Mouse (Mus musculus) forebrain, embryonic 10.5 days (tissue): ENCODE measurements around the gene Hmcn1. TPM values are rescaled to one million over a fixed set of nuclear protein-coding genes. Genes with fewer than 3 reads are reported as not detected.

Source experiments
- DNase-seq: peaks from one replicate; pipeline ENCODE4 v3.0.0-alpha.2; 2017; ENCODE audit warnings: low spot score; ENCODE audit errors: extremely low spot score
- H3K27ac ChIP-seq: fragments of 300-500 bp; sonication (generic); 2 replicates; pipeline ENCODE4 v1.5.1; 2016; ENCODE audit warnings: mild to moderate bottlenecking
- H3K27me3 ChIP-seq: fragments of 300-500 bp; sonication (generic); 2 replicates; pipeline ENCODE4 v1.6.1; 2016; ENCODE audit warnings: mild to moderate bottlenecking; ENCODE audit not compliant: poor library complexity, severe bottlenecking
- H3K36me3 ChIP-seq: fragments of 300-500 bp; sonication (generic); replicated peaks from 2 replicates; pipeline ENCODE4 v1.6.1; 2016; ENCODE audit warnings: mild to moderate bottlenecking, moderate library complexity
- H3K4me1 ChIP-seq: fragments of 300-500 bp; sonication (generic); 2 replicates; pipeline ENCODE4 v1.6.1; 2016
- H3K4me3 ChIP-seq: fragments of 300-500 bp; sonication (generic); 2 replicates; pipeline ENCODE4 v1.5.1; 2016; ENCODE audit warnings: mild to moderate bottlenecking, moderate library complexity
- H3K9me3 ChIP-seq: fragments of 300-500 bp; sonication (generic); 2 replicates; pipeline ENCODE4 v1.6.1; 2016; ENCODE audit warnings: mild to moderate bottlenecking, moderate library complexity
- WGBS: fragments of 180-500 bp; shearing (Covaris S2); methylation state at CpG from one replicate; pipeline ENCODE4 v1.1.7; 2016; 5-methylcytosine and 5-hydroxymethylcytosine counted together
- polyA plus RNA-seq: library from polyadenylated mRNA; unstranded; fragments of >200 nt; fragmentation: Nextera tagmentation; extraction: Ambion mirVana; gene quantifications from 2 replicates; pipeline ENCODE4 v1.2.1, GENCODE M21; 2016

Gene Hmcn1
- polyA plus RNA-seq, 1 experiment from 2014 or later: 9.1 TPM

- H3K4me3 ChIP-seq: no peak overlapping the region
- 90% methylated on average over 5 of the region's 5 CpGs for WGBS
- no peak for DNase-seq
- no peaks in the 10 kb centered on the region for H3K36me3 ChIP-seq
- no peaks in the 10 kb centered on the region for H3K4me1 ChIP-seq
- H3K9me3 ChIP-seq: no peaks in the 10 kb centered on the region
- no peaks in the 10 kb centered on the region for H3K27me3 ChIP-seq
- no peak overlapping the region for H3K27ac ChIP-seq
These were observed 79.6 kb downstream of the Hmcn1 start for GRCm38 (mm10) chr1:150913586-150914136.

DNA sequence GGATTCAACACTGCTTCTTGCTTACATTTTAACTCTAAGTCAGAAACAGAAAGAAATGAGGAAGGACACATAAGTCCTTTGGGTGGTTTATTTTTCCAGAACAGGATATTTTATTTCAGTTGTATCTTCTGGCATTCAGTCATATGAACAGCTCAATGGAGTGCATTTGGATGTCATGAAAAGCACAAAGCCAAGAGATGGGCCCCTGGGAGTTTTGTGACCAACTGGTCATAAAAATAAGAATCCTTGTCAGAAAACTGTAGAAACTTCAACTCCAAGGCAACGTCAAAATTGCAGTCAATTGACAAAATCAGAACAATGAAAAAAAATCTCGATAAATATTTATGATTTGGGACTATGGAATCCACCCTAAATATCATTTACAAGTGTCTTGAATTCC lies 83.6 kb downstream of the Hmcn1 start:
- Histone ChIP-seq H3K27ac (no peak overlapping the region), H3K27me3 (no peaks in the 10 kb centered on the region), H3K4me1 (no peaks in the 10 kb centered on the region), H3K36me3 (no peaks in the 10 kb centered on the region), H3K9me3 (no peaks in the 10 kb centered on the region), H3K4me3 (no peak overlapping the region)
- no peak for DNase-seq
- 90% methylated on average over 2 of the region's 2 CpGs for WGBS

GRCm38 (mm10) chr1:150893677-150894188 lies 99.5 kb downstream of the Hmcn1 start:
- no peak for DNase-seq
- Histone ChIP-seq H3K9me3 (no peaks in the 10 kb centered on the region), H3K27me3 (no peaks in the 10 kb centered on the region), H3K27ac (no peak overlapping the region), H3K36me3 (no peaks in the 10 kb centered on the region), H3K4me1 (0 out of 2 replicates have a peak, but pooled peaks cover 6% of the 10 kb centered on the region), H3K4me3 (no peak overlapping the region)
- WGBS: 84% methylated on average over 5 of the region's 5 CpGs

GRCm38 (mm10) chr1:150890017-150890416 lies 103.2 kb downstream of the Hmcn1 start:
- 89% methylated on average over 4 of the region's 4 CpGs for WGBS
- Histone ChIP-seq H3K4me1 (no peaks in the 10 kb centered on the region), H3K36me3 (no peaks in the 10 kb centered on the region), H3K4me3 (no peak overlapping the region), H3K27me3 (no peaks in the 10 kb centered on the region), H3K27ac (no peak overlapping the region), H3K9me3 (no peaks in the 10 kb centered on the region)
- no peak for DNase-seq

- 79% methylated on average over 1 of the region's 1 CpGs for WGBS
- Histone ChIP-seq H3K4me1 (no peaks in the 10 kb centered on the region), H3K4me3 (no peak overlapping the region), H3K27me3 (no peaks in the 10 kb centered on the region), H3K9me3 (no peaks in the 10 kb centered on the region), H3K27ac (no peak overlapping the region), H3K36me3 (no peaks in the 10 kb centered on the region)
- DNase-seq: no peak
These were observed 107.0 kb downstream of the Hmcn1 start for GRCm38 (mm10) chr1:150886267-150886666.

DNA sequence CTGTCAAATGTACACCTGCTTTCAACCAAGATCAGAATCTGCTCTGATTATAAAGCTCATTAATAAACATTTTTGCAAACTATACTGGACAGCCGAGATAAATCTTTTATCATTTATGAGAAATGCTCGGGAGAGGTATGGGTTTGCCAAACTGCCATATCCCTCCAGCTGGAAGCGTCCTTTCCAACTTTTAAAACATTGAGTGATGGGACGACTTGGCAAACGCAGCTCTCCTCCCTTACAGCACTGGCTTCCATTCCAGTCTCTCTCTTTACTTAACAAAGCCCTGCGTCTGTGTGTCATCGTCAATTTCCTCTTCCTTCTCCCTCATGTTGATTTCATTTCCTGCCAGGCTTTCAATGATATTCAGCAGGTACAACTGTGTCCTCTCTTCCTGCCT lies 114.8 kb downstream of the Hmcn1 start:
- no peak for DNase-seq
- Histone ChIP-seq H3K27me3 (no peaks in the 10 kb centered on the region), H3K27ac (no peak overlapping the region), H3K36me3 (no peaks in the 10 kb centered on the region), H3K4me1 (peaks cover 14% of the 10 kb centered on the region), H3K4me3 (no peak overlapping the region), H3K9me3 (no peaks in the 10 kb centered on the region)
- WGBS: 80% methylated on average over 7 of the region's 7 CpGs

GRCm38 (mm10) chr1:150877920-150878319 lies 115.3 kb downstream of the Hmcn1 start:
- Histone ChIP-seq H3K9me3 (no peaks in the 10 kb centered on the region), H3K4me3 (no peak overlapping the region), H3K4me1 (peaks cover 17% of the 10 kb centered on the region), H3K27me3 (no peaks in the 10 kb centered on the region), H3K27ac (no peak overlapping the region), H3K36me3 (no peaks in the 10 kb centered on the region)
- WGBS: 72% methylated on average over 4 of the region's 4 CpGs
- no peak for DNase-seq

GRCm38 (mm10) chr1:150874025-150874424 lies 119.2 kb downstream of the Hmcn1 start:
- Histone ChIP-seq H3K4me3 (no peak overlapping the region), H3K27ac (no peak overlapping the region), H3K4me1 (peaks cover 17% of the 10 kb centered on the region), H3K9me3 (no peaks in the 10 kb centered on the region), H3K27me3 (no peaks in the 10 kb centered on the region), H3K36me3 (no peaks in the 10 kb centered on the region)
- no peak for DNase-seq
- WGBS: 95% methylated on average over 5 of the region's 5 CpGs

DNA sequence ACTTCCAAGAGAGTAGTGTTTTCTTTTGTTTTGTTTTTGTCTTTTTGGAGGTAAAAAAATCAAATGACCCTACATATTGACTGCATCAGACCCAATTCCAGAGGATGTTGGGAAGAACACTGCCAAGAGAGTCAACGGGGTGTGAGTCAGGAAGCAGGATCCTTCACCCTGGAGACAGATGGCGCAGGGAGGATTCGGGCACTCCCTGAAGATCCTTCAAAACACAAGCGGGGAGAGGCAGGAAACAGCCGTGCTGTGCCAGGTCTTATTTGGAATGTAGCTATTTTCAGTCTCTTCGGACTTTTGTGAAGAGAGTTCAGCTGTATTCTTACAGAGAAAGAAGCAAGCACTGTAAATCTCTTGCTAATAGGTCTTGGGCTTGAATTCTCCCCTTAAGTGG lies 120.0 kb downstream of the Hmcn1 start:
- no peak for DNase-seq

GRCm38 (mm10) chr1:150872105-150872504 lies 121.1 kb downstream of the Hmcn1 start:
- H3K36me3 ChIP-seq: no peaks in the 10 kb centered on the region
- H3K27me3 ChIP-seq: no peaks in the 10 kb centered on the region
- no peak for DNase-seq
- no peak overlapping the region for H3K4me3 ChIP-seq
- WGBS: 90% methylated on average over 3 of the region's 3 CpGs
- no peak overlapping the region for H3K27ac ChIP-seq
- H3K9me3 ChIP-seq: no peaks in the 10 kb centered on the region
- H3K4me1 ChIP-seq: peaks cover 3% of the 10 kb centered on the region; the same call in 1 of the 2 replicates

More for the DNA sequence above, 120.0 kb downstream of the Hmcn1 start:
- H3K36me3 ChIP-seq: no peaks in the 10 kb centered on the region
- H3K27ac ChIP-seq: no peak overlapping the region
- H3K4me3 ChIP-seq: no peak overlapping the region
- no peaks in the 10 kb centered on the region for H3K9me3 ChIP-seq
- no peaks in the 10 kb centered on the region for H3K27me3 ChIP-seq
- 84% methylated on average over 6 of the region's 6 CpGs for WGBS
- H3K4me1 ChIP-seq: peaks cover 12% of the 10 kb centered on the region

DNA sequence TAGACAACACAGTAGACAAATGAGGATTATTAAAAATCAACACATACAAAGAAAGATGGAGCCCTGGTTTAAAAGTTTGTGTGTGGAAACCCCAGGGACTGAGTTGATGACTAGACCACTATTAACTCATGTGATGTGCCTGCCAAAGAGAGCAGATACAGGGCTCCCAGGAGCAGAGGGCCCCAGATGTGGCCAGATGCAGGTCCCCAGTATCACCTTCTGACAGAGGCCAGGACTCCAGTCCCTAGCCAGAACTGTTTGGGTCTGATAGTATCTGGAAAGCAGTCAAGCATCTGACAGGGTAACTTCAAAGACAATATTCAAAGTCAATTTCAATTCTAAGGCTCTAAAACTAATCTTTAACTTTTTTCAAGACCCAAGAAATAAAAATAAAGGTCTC lies 124.0 kb downstream of the Hmcn1 start:
- H3K9me3 ChIP-seq: no peaks in the 10 kb centered on the region
- no peaks in the 10 kb centered on the region for H3K27me3 ChIP-seq
- DNase-seq: no peak
- no peak overlapping the region for H3K27ac ChIP-seq
- peaks cover 3% of the 10 kb centered on the region; the same call in 1 of the 2 replicates for H3K4me1 ChIP-seq
- no peaks in the 10 kb centered on the region for H3K36me3 ChIP-seq
- H3K4me3 ChIP-seq: no peak overlapping the region

DNA sequence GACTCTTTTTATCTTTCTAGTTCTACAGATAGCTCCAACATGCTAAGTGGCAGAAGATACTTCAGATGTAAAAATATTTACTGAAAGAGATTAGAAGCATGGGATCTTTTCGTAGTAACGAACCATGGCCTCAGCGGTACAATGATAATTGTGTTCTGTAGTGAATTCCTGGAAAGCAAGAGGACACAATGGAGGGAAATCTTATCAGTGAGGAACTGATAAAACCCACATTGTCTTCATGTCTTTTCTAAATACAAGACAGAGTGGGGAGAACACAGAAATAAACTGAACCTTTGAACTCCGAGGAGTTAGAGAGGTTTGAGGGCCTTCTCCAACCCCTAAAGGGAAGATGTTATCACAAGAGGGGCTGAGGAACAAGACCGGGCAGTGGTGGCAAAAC lies 126.6 kb downstream of the Hmcn1 start:
- WGBS: 80% methylated on average over 5 of the region's 5 CpGs

DNA sequence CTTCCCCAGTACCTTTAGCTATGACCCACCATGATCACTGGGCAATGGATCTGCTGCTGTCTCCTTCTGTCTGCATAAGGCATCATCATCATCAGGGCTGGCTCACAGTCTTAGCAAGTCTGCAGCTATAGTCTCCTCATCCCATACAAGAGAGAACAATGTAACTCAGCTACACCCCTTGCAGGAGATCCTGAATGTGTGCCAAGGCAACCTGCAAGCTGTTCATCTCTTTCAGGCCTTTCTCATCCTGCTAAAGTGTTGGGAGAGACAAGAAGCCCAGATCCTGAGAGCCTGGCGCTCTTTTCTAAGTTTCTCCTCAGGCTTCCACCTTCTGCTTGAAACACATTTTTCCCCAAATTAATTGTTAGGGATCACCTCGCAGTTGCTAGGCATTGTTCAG lies 135.5 kb downstream of the Hmcn1 start:
- H3K36me3 ChIP-seq: no peaks in the 10 kb centered on the region
- H3K4me1 ChIP-seq: no peaks in the 10 kb centered on the region
- H3K27ac ChIP-seq: no peak overlapping the region
- no peaks in the 10 kb centered on the region for H3K27me3 ChIP-seq
- WGBS: 88% methylated on average over 2 of the region's 2 CpGs
- H3K9me3 ChIP-seq: no peaks in the 10 kb centered on the region
- no peak overlapping the region for H3K4me3 ChIP-seq
- no peak for DNase-seq

More for the DNA sequence above, 126.6 kb downstream of the Hmcn1 start:
- Histone ChIP-seq H3K27me3 (no peaks in the 10 kb centered on the region), H3K4me3 (no peak overlapping the region), H3K27ac (no peak overlapping the region), H3K36me3 (no peaks in the 10 kb centered on the region), H3K4me1 (0 out of 2 replicates have a peak, but pooled peaks cover 5% of the 10 kb centered on the region), H3K9me3 (no peaks in the 10 kb centered on the region)
- no peak for DNase-seq

GRCm38 (mm10) chr1:150833448-150833847 lies 159.8 kb downstream of the Hmcn1 start:
- H3K9me3 ChIP-seq: no peaks in the 10 kb centered on the region
- no peak overlapping the region for H3K4me3 ChIP-seq
- H3K27ac ChIP-seq: no peak overlapping the region
- no peaks in the 10 kb centered on the region for H3K4me1 ChIP-seq
- H3K27me3 ChIP-seq: no peaks in the 10 kb centered on the region
- no peaks in the 10 kb centered on the region for H3K36me3 ChIP-seq
- no peak for DNase-seq
- WGBS: 88% methylated on average over 6 of the region's 6 CpGs
